Mouse (Mus musculus): Measurements from ENCODE around the gene Arfgap3. TPM values are rescaled to one million over a fixed set of nuclear protein-coding genes. Genes with fewer than 3 reads are reported as not detected.

The Arfgap3 gene
- polyA plus RNA-seq, 1 experiment from 2014 or later = 38.4 TPM

DNA sequence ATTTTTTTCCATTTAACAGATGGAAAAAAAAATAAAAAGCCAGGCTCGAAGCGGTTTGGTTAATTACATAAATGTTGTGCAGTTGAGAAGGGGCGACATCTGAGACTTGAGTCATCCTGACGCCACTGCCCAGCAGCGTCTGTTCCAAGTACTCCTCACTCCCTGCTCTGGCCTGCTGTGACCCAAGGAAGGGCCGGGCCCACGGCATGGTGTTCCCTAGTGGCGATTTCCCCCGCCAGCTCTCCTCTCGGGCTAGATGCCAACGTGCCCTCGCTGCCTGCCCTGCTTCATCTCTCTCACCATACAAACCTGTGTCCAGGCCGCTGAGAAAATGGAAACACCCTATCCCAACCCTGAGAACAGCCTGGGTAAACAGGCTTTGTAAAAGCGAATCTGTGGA lies 98.0 kb downstream of the Arfgap3 start:
- WGBS = 74% methylated on average over 14 of the region's 14 CpGs
- H3K9ac ChIP-seq = no peak overlapping the region
- H3K36me3 ChIP-seq (replicated peaks; ENCODE audit: control insufficient read depth, insufficient read depth) = no peaks in the 10 kb centered on the region
- no peak overlapping the region for H3K27ac ChIP-seq
- H3K9me3 ChIP-seq (ENCODE audit: control insufficient read depth, low read length) = no peaks in the 10 kb centered on the region
- H3K4me1 ChIP-seq (replicated peaks; ENCODE audit: control insufficient read depth, insufficient read depth, low read length) = peaks cover 9% of the 10 kb centered on the region; the same call in 1 of the 2 replicates
- DNase-seq (ENCODE audit: low spot score) (no peak), ATAC-seq (ENCODE audit: low FRiP score) (no peak)
- 0 out of 2 replicates have a peak overlapping the region, but pooled peaks have one; percentile 45 for H3K4me3 ChIP-seq (replicated peaks; ENCODE audit: low read length)
- peaks cover 36% of the 10 kb centered on the region for H3K27me3 ChIP-seq (ENCODE audit: control insufficient read depth, insufficient read depth, low read length)
- H3K4me2 ChIP-seq (replicated peaks) = 0 out of 2 replicates have a peak overlapping the region, but pooled peaks have one; percentile 90

DNA sequence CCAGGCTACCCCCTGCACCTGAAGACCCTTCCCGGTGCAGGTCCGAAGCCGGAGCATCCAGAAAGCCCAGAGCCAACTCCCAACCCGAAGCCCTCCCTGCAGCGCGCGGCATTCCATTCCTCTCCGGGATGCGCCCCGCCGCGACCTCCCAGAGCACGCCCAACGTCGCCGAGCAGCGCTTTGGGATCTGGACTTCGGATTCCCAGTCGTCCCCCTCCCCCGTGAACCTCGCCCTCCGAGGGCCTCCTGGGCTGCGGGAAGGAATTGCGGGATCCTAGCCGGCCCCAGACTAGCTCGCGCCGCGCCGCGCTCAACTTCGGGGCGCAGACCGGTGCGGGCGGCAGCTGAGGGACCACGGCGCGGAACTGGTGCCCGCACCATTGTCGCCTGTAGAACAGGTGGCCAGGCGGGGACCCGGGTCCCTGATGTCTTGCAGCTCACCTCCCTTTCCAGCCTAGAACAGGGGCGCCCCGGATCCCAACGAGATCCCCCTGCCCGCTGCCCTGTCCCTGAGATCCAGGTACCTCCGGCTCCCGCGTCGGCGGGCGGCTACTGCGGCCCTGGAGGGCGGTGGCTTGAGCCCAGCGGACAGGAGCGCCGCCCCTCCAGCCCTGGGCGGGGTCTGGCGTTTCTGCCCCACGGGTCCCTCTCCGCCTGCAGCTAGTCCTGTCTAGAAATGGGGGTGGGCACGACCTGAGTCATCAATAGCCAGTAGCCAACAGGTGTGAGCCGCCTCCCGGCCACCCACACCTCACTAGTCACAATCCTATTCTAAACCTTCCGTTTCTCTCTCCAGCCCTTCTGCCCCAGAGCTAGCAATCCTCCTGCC lies 98.7 kb downstream of the Arfgap3 start, which contains the start of gene A4galt:
Gene A4galt, minus strand, starts transcription at position 599 of the 829 bp plus-strand sequence.
- DNase-seq (ENCODE audit: low spot score) (no peak), ATAC-seq (ENCODE audit: low FRiP score) (no peak)
- peak within 1 kb of the TSS; percentile 45 for H3K4me3 ChIP-seq (replicated peaks; ENCODE audit: low read length)
- no peaks in the 10 kb centered on the region for H3K36me3 ChIP-seq (replicated peaks; ENCODE audit: control insufficient read depth, insufficient read depth)
- peaks cover 9% of the 10 kb centered on the region; the same call in 1 of the 2 replicates for H3K4me1 ChIP-seq (replicated peaks; ENCODE audit: control insufficient read depth, insufficient read depth, low read length)
- peak within 1 kb of the TSS; percentile 55 for H3K9ac ChIP-seq
- H3K4me2 ChIP-seq (replicated peaks) = peak within 1 kb of the TSS; percentile 90
- H3K9me3 ChIP-seq (ENCODE audit: control insufficient read depth, low read length) = no peaks in the 10 kb centered on the region
- no peak within 1 kb of the TSS for H3K27ac ChIP-seq
- WGBS = 2% methylated on average over 64 of the region's 66 CpGs
- peaks cover 36% of the 10 kb centered on the region for H3K27me3 ChIP-seq (ENCODE audit: control insufficient read depth, insufficient read depth, low read length)

DNA sequence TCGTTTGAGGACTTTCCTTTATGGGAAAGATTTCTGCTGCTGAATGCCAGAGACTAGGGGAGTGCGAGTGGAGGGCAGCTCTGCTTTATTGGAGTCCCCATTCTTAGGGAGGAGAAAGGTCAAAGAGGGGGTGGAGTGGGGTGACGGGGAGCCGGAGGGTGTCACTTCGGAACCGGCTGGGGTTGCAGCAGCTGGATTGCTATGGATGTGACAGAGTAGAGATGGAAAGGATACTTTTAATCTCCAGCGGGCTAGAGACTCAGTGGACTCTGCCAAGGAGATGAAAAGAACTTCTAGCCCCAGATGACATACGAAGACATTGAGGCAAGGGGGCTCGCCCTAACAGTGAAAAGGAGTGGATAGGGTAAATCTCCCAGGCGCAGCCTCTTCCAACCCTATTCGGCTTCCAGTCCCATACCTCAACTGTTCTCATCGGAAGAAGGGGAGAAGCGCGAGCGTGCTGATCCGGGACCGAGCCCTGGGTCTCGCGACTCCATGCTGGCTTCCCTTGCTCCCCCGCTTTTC lies 99.3 kb downstream of the Arfgap3 start:
- Histone ChIP-seq H3K9me3 (ENCODE audit: control insufficient read depth, low read length) (no peaks in the 10 kb centered on the region), H3K27ac (no peak overlapping the region), H3K9ac (peak overlapping the region; percentile 55), H3K4me2 (replicated peaks) (peak overlapping the region; percentile 90), H3K4me3 (replicated peaks; ENCODE audit: low read length) (peak overlapping the region; percentile 45), H3K4me1 (replicated peaks; ENCODE audit: control insufficient read depth, insufficient read depth, low read length) (peaks cover 9% of the 10 kb centered on the region; the same call in 1 of the 2 replicates), H3K36me3 (replicated peaks; ENCODE audit: control insufficient read depth, insufficient read depth) (no peaks in the 10 kb centered on the region), H3K27me3 (ENCODE audit: control insufficient read depth, insufficient read depth, low read length) (peaks cover 36% of the 10 kb centered on the region)
- DNase-seq (ENCODE audit: low spot score) (no peak), ATAC-seq (ENCODE audit: low FRiP score) (no peak)
- 2% methylated on average over 20 of the region's 20 CpGs for WGBS

Other genes with a start within 250 kb of the Arfgap3 start
- 64.7 and 68.2 TPM in 2 replicates for gene Rrp7a, start 227.4 kb downstream of the Arfgap3 start, polyA plus RNA-seq (2014; fragmentation: Nextera tagmentation; extraction: Ambion mirVana)
- 143 and 145 TPM in 2 replicates for gene Poldip3, start 200.9 kb downstream of the Arfgap3 start, polyA plus RNA-seq (2014; fragmentation: Nextera tagmentation; extraction: Ambion mirVana)
- gene Cyb5r3, start 177.7 kb downstream of the Arfgap3 start, polyA plus RNA-seq (2014; fragmentation: Nextera tagmentation; extraction: Ambion mirVana) = 112 and 129 TPM in 2 replicates
- 2.3 and 4.2 TPM in 2 replicates for gene A4galt, start 98.5 kb downstream of the Arfgap3 start, polyA plus RNA-seq (2014; fragmentation: Nextera tagmentation; extraction: Ambion mirVana)
- 20.5 and 21.5 TPM in 2 replicates for gene Pacsin2, start 114.4 kb upstream of the Arfgap3 start, polyA plus RNA-seq (2014; fragmentation: Nextera tagmentation; extraction: Ambion mirVana)
- 59.5 and 74.7 TPM in 2 replicates for gene Ttll1, start 160.6 kb upstream of the Arfgap3 start, polyA plus RNA-seq (2014; fragmentation: Nextera tagmentation; extraction: Ambion mirVana)
- gene Bik, start 176.6 kb upstream of the Arfgap3 start, polyA plus RNA-seq (2014; fragmentation: Nextera tagmentation; extraction: Ambion mirVana) = 0.84 and 1.1 TPM in 2 replicates
- 10.0 and 12.2 TPM in 2 replicates for gene Tspo, start 213.3 kb upstream of the Arfgap3 start, polyA plus RNA-seq (2014; fragmentation: Nextera tagmentation; extraction: Ambion mirVana)
- 33.2 and 37.6 TPM in 2 replicates for gene Mcat, start 213.5 kb upstream of the Arfgap3 start, polyA plus RNA-seq (2014; fragmentation: Nextera tagmentation; extraction: Ambion mirVana)
- gene Ttll12, start 244.9 kb upstream of the Arfgap3 start, polyA plus RNA-seq (2014; fragmentation: Nextera tagmentation; extraction: Ambion mirVana) = 43.1 and 44.4 TPM in 2 replicates

Measured in hindbrain, embryonic 14.5 days (tissue).